Mouse (Mus musculus) adrenal gland, postnatal 14 days (tissue): ENCODE results near the gene Gadd45a. TPM values are rescaled to one million over a fixed set of nuclear protein-coding genes. Genes with fewer than 3 reads are reported as not detected.

Experiments
- DNase-seq: peaks from one replicate; pipeline ENCODE4 v3.0.0; 2021; ENCODE audit warnings: mixed read lengths
- total RNA-seq: library from RNA; stranded (reverse); gene quantifications from 2 replicates; pipeline ENCODE4 v1.2.3, GENCODE M21; 2021

Gadd45a gene
- total RNA-seq, 1 experiment from 2014 or later, result 25.8 TPM

- no peak for DNase-seq
Measured at GRCm38 (mm10) chr6:66985500-66985899, 51.8 kb downstream of the Gadd45a start.

Other genes starting within 250 kb of the Gadd45a start
- gene Vmn1r39, start 226.8 kb downstream of the Gadd45a start, total RNA-seq, result not detected in 2 replicates
- 85.3 and 93.6 TPM in 2 replicates for gene Gng12, start 141.1 kb downstream of the Gadd45a start, total RNA-seq
- 434 and 450 TPM in 2 replicates for gene Serbp1, start 200.7 kb upstream of the Gadd45a start, total RNA-seq